Mouse (Mus musculus) E14TG2a.4 (cell line): ENCODE measurements at regions not wholly inside any gene's neighbourhood (a gene's known extent, or its start where the extent isn't known, plus 50 kb on each side); places are given as distances from the start of the nearest gene placed in this dataset.

Experiments used
- CTCF ChIP-seq: conservative IDR thresholded peaks from 2 replicates; pipeline ENCODE4 v1.5.1; 2014; ENCODE audit warnings: low read length
- POU5F1 ChIP-seq: IDR thresholded peaks from 2 replicates; pipeline ENCODE4 v1.6.1; 2014; ENCODE audit warnings: low read length, borderline replicate concordance

DNA sequence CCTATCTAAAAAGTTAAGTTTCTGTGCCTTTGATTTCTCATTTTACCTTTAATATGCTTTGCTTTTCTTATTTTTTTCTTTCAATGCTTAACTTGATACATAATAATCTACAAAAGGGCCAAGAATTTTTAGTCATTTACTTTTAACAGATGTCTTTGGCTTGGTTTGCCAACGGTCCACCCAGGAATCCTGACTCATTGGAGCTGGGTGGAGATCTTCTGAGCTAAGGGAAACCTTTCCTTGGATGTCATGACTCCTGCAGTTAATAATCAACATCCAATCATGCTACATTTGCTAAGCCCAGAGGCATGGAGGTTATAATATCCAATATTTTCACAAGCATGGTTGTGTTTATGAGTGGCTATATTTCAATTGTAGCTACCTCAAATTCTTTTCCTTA is 110.9 kb upstream of the Speer4f2 start:
- no peak for TF ChIP-seq POU5F1
- TF ChIP-seq CTCF, result no peak
